Mouse (Mus musculus) lung, postnatal 10 days (tissue): Measurements from ENCODE around the gene Pde4d.

ENCODE experiments used
- DNase-seq: peaks from one replicate; pipeline ENCODE4 v3.0.0; 2021

Pde4d gene

GRCm38 (mm10) chr13:109915501-109915900 is 1465.8 kb downstream of the Pde4d start:
- no peak for DNase-seq

- DNase-seq, result no peak
These were observed 1466.2 kb downstream of the Pde4d start for GRCm38 (mm10) chr13:109915964-109916363.

- no peak for DNase-seq
These were observed 1467.8 kb downstream of the Pde4d start for GRCm38 (mm10) chr13:109917551-109917950.

DNA sequence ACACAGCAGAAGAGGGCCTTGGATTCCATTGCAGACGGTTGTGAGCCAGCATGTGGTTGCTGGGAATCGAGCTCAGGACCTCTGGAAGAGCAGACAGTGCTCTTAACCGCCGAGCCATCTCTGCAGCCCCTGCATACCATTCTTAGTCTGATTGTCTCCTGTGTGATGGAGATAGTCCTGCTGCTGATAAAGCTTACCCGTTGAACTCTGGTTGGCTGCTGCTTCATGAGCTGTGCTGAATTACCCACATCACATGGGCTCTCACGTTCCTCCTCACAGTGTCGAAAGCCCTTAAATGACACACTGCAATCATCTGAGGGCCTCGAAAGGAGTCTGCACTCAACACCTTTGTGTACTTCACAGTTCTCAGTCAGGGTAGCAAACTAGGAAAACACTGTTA is 1468.9 kb downstream of the Pde4d start:
- no peak for DNase-seq

- no peak for DNase-seq
These were observed 1470.5 kb downstream of the Pde4d start for GRCm38 (mm10) chr13:109920256-109920655.

- DNase-seq, result no peak
These were observed 1471.7 kb downstream of the Pde4d start for GRCm38 (mm10) chr13:109921336-109922038.

DNA sequence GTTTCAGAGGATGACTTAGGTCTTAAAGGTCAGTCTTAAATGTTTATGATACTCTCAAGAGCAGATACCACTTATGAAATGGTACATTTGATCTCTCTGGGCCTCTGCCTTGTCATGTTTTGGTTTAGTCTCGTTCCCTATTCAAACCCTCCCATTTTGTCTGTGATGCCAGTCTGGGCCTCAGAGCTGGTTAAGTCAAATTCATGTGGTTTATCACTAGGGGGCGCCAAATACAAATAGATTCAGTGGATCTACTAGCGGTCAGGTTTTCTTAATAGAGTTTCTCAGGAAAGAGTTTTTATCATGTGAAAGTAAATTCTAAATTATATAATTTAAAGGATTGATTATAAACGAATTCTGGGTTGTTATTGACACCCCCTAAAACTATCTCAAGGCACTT is 1472.5 kb downstream of the Pde4d start:
- DNase-seq, result peak; percentile 83

DNA sequence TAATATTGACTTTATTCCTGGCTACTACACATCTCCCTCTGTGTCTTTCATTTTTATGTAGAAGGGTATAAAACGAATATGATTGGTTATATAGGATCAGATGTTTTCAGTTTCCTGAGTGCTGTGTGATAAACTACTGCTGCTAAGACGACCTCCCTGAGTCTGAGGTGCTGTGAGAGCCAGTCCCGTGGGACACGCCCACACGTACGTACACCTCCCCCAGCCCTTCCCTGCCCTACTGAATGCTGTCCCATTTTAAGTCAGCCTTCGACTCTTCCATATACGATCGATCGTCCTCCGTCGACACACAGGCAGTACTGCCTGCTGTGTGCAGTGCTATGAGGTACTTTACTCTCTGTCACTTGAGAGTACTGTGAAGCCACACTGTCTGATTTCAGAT is 1473.0 kb downstream of the Pde4d start:
- DNase-seq, result no peak

- DNase-seq, result no peak
These were observed 1475.0 kb downstream of the Pde4d start for GRCm38 (mm10) chr13:109924771-109925170.

DNA sequence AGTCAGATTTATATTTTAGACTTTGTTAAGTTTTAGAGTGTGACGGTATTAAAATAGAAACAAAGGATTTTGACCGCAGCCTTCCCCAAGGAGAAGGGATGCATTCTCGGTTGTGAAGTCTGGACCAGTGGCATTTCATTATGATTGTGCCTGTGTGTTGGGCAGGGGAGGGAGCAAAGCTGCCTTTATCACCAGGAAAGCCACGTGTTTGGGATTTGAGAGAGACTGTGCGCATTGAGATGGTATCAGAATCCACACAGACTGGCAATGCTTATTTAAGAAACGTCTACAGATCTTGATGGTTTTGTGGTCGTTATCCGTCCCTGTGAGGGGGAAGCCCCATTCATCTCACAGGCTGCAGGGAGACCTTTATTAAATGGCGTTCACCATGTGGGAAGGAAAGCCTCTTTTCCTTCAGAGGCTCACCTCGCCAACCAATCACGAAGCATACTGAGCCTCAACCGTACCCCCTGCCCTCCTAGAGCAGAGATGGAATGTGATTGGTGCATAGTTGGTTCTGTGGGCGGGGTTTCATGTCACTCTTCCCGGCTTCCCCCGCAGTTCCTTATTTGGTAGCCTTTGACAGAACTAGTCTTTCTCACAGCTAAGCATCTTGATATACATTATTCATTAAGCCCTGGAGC is 1476.7 kb downstream of the Pde4d start:
- peak; percentile 68 for DNase-seq

- no peak for DNase-seq
These were observed 1478.0 kb downstream of the Pde4d start for GRCm38 (mm10) chr13:109927782-109928181.

DNA sequence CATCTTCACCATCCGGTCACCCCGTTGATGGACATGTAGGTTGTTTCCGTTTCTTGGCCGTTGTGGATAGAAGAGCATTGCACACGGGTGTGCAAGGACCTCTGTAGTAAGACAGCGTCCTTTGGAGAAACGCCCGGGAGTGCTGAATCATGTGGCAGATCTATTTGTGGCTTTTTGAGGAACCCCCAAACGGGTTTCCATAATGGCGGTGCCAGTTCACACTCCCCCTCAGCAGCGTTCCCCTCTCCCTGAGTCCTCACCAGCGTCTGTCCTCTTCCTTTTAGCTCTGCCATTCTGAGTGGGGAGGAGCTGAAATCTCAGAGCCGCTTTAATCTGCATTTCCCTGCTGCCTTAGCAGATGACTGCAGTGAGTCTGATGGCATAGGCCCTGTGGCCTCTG is 1482.9 kb downstream of the Pde4d start:
- no peak for DNase-seq

GRCm38 (mm10) chr13:109933554-109933953 is 1483.8 kb downstream of the Pde4d start:
- DNase-seq, result no peak

DNA sequence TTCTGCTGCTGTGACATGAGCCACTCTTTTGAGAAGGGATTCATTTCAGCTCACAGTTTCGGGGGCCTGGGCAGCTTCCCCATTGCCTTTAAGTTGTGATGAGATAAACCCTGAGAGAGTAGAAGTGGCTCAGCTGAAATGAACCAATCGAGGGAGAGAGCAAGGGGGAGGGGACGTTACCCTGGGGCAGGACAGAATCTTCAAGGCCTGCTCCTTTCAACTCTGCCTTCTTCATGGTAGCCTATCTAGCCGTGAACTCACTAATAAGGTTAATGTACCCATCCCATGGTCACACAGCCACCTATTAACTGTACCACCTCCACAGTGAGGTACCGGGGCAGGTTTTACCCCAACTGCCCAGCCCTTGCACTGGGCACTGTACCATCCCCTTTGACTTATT is 1487.1 kb downstream of the Pde4d start:
- DNase-seq, result no peak

GRCm38 (mm10) chr13:109944822-109945551 is 1495.2 kb downstream of the Pde4d start:
- no peak for DNase-seq

DNA sequence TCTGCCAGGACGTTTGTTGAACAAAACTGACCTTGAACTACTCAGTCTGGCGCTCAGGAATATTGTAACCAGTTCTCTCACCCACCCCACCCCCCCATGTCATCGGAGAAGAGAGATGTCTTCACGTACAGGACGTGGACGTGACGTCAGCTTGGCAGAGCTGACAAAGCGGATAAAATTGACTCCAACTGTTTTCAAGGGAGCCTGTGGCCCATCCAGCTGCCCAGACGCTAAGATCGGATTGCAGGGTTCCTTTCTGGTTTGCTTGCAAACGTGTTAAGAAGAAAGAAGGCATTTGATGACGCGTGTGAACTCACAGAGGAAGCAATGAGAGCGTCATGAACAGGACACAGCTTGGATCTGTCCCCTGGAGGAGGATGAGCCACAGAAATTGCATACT is 1501.7 kb downstream of the Pde4d start:
- peak; percentile 10 for DNase-seq

DNA sequence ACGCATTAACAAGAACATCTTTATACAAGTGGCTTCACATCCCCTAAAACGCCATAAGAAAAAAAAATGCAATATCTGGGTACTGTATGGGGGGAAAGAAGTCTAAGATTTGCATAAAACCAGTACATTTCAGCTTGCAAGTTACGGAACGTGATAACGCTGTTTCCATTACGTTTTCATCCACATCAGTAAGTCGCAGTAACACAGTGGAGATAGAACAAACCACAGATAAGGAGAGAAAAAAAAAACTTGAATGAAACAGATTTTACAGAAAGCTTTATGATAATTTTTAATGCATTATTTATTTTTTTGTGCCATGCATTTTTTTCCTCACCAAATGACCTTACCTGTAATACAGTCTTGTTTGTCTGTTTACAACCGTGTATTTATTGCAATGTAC is 1504.4 kb downstream of the Pde4d start:
- no peak for DNase-seq

- peak; percentile 9 for DNase-seq
These were observed 1508.2 kb downstream of the Pde4d start for GRCm38 (mm10) chr13:109957953-109958352.

DNA sequence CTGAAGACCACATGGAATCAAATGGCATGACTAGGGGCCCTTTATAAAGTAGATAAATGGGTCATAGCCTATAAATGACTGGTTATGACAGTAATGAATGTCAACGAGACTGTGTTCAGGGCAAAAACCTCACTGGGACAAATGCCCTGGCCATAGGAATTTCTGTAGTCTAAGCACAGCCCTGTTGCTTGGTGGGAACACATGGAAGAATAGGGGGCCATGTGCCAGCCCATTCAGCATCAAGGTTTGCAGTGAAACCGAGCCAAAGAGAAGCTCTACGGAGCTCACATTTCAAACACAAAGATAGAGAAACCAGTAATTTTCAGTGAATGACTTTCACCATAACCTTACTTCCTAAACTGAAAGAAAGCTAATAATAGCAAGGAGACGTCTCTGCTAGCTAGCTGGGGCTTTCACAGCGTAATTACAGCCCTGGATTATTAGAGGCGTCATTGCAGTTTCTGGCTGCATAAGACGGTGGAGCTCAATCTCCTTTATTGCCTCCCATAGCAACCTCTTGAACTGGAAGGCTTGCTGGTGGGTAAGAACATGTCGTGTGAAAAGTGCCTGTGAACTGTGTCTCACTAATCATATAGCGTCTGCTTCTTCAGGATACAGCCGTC is 1533.2 kb downstream of the Pde4d start:
- no peak for DNase-seq

DNA sequence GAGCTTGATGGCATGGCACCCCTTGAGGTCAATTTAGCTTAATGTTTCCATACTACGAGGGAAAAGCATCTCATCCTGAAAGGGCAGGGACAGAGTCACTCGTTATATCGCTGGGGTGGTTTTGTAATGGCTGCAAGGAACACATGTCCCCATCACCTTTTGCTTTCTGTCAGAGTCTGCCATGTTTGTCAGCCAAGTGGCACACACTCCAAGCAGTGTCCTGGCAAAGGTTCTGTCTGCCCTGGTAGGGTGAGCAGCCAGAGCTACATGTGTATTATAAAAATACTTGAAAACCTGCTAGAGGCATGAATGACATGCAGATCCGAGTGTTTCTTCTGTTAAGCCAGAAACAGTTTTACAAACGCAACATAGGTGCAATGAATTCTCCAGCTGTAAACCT is 1535.7 kb downstream of the Pde4d start:
- DNase-seq, result no peak

DNA sequence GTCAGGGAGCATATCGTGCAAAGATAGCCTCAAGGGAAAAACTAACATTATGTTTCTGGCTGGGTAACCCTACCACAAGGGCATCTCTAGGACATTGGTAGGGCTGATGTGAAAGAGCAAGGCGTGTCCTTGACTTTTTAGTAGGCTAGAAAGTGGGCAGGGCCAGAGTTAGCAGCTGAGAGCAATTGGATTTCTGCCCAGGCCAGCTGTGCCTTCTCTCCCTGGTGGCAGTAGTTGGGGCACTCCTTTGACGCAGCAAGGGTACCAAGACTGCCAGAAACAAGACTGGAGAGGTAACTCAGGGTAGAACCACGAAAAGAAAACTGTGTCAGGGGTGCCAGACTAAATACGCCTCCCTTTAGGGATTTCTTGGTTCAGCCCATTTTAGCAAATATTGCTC is 1536.1 kb downstream of the Pde4d start:
- DNase-seq, result peak; percentile 73

DNA sequence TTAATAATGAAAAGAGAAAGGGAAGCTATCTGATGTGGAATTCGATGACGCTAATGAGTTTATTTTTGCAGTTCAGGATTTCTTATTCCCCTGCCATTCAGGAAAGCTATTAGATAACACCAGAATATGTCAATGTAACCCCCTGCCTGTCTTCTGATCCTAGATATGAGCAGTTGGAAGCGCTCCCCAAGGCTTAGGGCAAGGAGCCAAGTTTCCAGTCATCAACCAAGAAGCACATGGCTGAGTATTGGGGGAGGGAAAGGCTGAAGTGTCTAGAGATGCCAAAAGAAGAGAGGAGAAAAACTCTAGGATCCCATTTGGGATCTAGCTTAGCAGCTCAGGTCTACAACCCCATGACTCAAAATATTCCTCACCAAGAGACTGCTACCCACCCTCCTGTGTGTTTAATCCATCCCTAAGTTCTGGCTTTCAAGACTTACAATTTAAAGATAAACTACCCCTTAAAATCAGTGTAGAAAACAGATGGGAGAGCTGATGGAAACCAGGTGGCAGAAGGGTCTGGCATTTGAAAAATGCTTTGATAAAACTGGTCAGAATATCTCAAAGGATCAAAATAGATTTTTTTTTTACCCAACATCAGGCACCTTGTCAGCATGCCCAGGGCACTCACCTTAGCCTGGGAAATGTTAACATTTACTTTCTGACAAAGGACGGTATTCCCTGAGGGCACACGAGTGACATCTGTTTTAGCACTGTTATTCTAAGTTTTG is 1543.2 kb downstream of the Pde4d start:
- peak; percentile 83 for DNase-seq

- DNase-seq, result no peak
These were observed 1544.6 kb downstream of the Pde4d start for GRCm38 (mm10) chr13:109994240-109994764.
